Mouse (Mus musculus): ENCODE measurements at regions not wholly inside any gene's neighbourhood (a gene's known extent, or its start where the extent isn't known, plus 50 kb on each side); places are given as distances from the start of the nearest gene placed in this dataset.

DNA sequence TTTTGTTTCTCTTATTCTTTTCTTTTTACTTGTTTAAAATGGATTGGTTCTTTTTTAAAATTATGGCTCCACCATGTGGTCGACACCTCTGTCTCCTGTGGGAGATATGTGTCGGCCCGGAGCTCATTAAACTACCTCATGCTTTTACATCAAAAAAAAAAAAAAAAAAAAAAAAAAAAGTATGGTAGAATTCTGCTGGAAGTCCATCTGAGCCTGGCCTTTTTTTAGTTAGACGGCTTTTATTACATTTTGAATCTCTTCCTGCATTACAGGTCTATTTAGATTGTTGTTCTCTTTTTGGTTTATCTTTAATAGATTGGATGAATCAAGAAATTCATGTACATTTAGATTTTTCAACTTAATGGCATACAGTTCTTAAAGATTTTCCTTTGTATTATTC, 350.8 kb upstream of the Ascc3 start:
- CTCF ChIA-PET, result no interaction called here

DNA sequence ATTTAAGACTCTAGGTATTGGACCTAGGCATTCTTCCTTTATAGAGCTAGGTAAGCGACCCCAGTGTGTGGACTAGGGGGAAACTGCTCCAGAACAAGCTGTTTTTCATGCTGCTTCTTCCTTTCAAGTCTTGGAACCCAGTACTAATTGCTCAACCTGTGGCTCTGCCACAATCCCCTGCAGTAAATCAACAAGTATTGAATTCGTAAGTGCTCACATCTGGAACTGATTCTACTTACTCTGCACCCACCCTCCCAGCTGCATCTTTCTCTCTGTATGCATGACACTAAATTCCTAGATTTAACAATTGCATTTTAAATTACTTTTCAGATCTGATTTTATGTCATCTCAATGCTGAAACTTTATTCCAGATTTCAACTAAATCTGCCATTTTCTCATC, 388.9 kb upstream of the Ascc3 start:
- CTCF ChIA-PET, result no interaction called here

DNA sequence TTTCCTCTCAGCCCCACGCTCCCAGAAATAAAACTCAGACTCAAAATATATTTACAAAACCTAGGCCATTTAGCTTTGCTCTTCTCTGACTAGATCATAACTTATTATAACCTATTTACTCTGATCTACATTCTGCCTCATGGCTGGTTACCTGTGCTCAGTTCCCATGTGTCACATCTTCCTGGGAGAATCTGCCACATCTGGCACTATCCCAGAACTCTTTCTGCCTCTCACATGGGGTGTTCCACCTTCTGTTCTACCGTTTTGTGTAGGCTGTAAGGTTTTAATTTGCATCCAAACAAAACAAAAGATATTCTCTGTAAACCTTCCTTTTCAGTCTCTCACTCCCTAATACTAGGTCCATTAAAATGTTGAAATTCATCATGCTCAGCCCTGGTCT, 390.8 kb upstream of the Ascc3 start:
- CTCF ChIA-PET, result no interaction called here

DNA sequence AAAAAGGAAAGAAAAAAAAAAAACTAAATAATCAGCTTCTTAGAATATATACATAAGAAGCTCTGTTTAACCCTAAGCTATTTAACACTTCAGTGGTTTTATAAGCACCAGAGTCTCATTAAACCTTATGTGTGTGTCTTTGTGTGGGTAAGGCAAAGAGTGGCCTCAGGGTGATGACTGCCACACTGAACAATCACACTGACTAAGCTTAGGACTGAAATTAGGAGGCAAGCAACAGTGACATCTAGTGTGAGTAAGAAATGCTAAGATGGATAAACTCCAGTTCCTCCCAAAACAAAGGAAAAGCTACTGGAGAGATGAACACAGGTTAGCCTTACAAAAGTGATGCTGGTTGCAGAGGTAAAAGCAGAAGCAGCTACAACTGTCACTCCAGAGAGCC, 392.6 kb upstream of the Ascc3 start:
- CTCF ChIA-PET, result no interaction called here

DNA sequence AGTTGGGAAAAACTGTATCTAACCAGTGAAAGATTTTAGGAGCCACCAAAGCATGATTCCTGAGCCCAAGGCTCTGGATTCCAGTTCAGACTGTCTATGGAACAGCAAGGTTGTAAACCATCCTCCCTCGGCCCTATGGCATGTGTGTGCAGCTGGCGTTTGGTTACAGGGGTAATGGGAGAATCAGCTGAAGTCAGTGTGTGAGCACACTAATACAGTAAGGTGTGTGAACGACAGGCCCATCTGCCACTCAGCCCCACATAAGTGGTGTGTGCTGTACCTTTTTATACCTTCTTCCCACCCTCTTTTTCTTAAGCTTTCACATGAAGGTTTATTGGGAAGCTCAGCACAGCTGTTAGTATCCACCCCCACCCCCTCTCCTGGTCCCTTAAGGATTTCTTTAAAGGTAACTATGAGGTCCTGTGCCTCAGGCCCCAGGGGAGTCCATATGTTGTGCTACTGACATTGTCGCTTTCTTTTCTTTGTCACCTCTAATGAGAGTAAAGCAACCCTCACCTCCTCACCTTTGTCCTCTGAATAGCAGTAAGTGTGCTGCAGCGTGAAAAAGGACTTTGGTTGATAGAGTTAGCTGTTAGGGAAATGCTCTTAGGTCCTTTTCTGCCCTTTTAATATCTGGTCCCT, 394.5 kb upstream of the Ascc3 start:
- CTCF ChIA-PET, result interaction anchor here (0.7 kb wide), 1 partner anchor 22 kb away, joined by 3 read pairs; no protein-coding TSS in a partner anchor

DNA sequence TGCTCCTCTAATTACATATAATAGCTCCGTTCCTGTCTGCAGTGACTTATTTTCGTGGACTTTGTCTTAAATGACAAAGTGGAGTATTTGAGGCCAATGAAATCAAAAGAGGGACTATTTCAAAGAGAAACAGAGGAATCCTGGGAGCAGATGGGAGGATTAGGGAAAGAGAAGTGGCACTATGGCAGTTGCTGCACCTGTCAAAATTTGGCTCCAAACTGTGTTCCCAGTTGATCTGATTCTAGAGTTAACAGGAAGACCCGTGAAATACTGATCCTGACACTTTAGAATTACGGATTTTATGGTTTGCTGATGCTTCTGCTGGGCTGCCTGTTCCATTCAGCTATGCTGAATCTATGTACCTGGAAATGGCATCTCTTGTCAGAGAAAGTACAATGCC, 401.7 kb upstream of the Grik2 start:
- CTCF ChIA-PET, result no interaction called here

DNA sequence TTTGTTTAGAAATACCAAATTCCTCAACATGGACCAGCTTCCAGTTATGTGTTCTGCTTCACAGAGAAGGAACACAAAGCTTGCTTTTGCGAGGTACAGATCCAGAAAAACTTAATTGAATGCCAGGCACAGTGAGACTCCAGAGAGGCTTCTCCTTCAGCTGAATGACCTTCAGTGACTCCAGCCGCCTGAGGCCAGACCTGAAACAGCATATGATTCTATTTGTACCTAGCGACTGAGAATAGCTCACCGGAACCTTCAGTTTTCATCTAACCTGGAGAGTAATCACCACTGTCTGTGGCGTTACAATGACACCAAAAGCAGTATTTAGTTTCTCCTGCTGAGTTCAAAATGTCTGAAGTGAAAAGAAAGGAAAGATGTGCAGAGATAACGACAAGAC, 380.6 kb upstream of the Grik2 start:
- CTCF ChIA-PET, result no interaction called here

DNA sequence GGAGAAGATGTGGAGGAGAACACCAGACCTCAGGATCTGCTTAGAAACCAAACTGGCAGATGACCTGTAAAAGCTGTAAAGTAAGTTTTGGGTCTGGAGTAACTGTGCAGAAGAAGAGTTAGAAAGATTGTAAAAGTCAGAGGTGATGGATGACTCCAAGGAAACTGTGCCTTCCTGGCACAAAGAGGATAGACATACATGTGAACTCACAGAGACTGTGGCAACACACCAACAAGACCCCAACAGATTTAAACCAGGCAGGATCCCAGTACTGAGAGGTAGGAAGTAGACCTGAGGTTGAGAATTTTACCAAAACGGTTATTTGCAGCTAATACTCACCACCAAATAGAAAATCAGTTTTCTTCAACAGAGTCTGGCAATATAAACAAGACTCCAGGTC, 349.8 kb upstream of the Grik2 start:
- CTCF ChIA-PET, result no interaction called here

DNA sequence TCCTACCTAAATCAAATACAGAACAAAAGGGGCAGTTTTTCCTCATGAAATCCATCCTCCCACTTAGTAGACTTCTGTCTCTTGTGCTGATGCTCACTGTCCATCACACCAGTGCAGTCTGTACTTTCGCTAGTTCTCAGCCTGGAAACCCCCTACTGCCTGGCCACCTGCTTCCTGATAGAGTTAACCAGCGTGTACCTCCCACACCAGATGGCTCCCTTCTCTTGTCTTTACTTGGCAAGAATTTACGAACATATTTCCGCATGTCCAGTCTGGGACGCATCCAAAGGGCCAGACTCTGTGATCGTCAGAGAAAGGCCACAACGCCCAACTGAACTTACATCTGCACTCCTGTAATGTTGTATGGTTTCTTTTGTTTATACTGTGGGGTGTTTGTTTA, 349.2 kb upstream of the Grik2 start:
- CTCF ChIA-PET, result no interaction called here

DNA sequence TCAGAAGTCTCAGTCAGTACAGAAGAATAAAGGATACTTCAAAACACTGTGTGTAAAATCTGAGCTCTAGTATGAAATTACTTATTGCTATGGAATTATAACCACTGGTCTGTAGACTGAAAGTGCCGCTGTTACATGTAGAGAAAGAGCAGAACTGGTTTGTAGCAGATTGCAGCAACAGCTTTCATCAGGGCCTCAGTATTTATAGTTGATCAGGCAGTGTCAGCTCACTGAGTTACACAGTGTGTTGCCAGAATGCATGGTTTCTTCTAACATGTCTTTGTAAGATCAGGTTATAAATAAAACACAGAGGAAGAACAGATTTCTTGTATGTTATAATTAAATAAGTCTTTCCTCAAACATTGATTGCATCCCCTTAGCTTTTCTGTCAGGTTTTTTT, 347.6 kb upstream of the Grik2 start:
- CTCF ChIA-PET, result no interaction called here

DNA sequence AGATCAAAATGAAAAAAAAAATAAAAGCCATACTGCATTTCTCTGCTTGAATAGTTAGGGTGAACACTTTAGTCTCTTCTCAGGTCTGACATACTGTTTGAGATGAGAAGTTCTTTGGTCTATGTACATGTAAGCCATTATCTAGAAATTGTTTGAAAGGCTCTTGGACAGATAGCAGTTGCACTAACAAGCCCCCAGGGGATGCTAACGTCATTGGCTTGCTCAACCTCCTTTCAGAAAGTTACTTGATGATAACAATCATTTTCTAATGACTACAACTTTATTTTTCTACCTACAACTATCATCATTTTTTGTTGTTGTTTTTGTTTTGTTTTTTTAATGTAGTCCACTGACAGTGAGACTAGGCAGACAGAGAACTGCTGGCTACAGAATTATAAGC, 346.9 kb upstream of the Grik2 start:
- CTCF ChIA-PET, result no interaction called here
